Mouse (Mus musculus): Measurements from ENCODE around the gene Dcdc2b.

GRCm38 (mm10) chr4:129622803-129623535, 8.9 kb upstream of the Dcdc2b start:
- no peak for TF ChIP-seq CTCF (IDR thresholded peaks at IDR 0.05; ENCODE audit: control insufficient read depth, insufficient read depth, insufficient read length)
- no peak for TF ChIP-seq USF1 (IDR thresholded peaks at IDR 0.05; ENCODE audit: low read depth)

All from C2C12 (cell line).